Mouse (Mus musculus) liver, postnatal 0 days (tissue): ENCODE measurements at regions not wholly inside any gene's neighbourhood (a gene's known extent, or its start where the extent isn't known, plus 50 kb on each side); places are given as distances from the start of the nearest gene placed in this dataset.
A peak's percentile ranks its signal among the peaks of the same experiment; 100 is the strongest.

Source experiments
- ATAC-seq: fragments of 200-750 bp; cut with Nextera tagmentation; 2 replicates; pipeline ENCODE4 v1.8.0; 2017; ENCODE audit warnings: mild to moderate bottlenecking, moderate library complexity
- DNase-seq: peaks from one replicate; pipeline ENCODE4 v3.0.0-alpha.2; 2016
- H3K27ac ChIP-seq: fragments of 300-500 bp; sonication (generic); 2 replicates; pipeline ENCODE4 v1.5.1; 2014; ENCODE audit warnings: antibody characterized with exemption, moderate library complexity, mild to moderate bottlenecking, low read depth
- H3K27me3 ChIP-seq: fragments of 300-500 bp; sonication (generic); 2 replicates; pipeline ENCODE4 v1.6.1; 2014; ENCODE audit warnings: low read length, control low read depth, mixed read lengths; ENCODE audit not compliant: insufficient read depth
- H3K36me3 ChIP-seq: fragments of 300-500 bp; sonication (generic); replicated peaks from 2 replicates; pipeline ENCODE4 v1.6.1; 2014; ENCODE audit warnings: mild to moderate bottlenecking, control low read depth, low read length, moderate library complexity, mixed read lengths; ENCODE audit not compliant: insufficient read depth
- H3K4me1 ChIP-seq: fragments of 300-500 bp; sonication (generic); 2 replicates; pipeline ENCODE4 v1.6.1; 2014; ENCODE audit warnings: antibody characterized with exemption, mild to moderate bottlenecking, control low read depth; ENCODE audit not compliant: insufficient read depth
- H3K4me2 ChIP-seq: fragments of 300-500 bp; sonication (generic); 2 replicates; pipeline ENCODE4 v1.6.1; 2014; ENCODE audit warnings: low read depth, mild to moderate bottlenecking, low read length, moderate library complexity, mixed read lengths
- H3K4me3 ChIP-seq: fragments of 300-500 bp; sonication (generic); 2 replicates; pipeline ENCODE4 v1.5.1; 2014; ENCODE audit warnings: low read depth, low read length
- H3K9ac ChIP-seq: fragments of 300-500 bp; sonication (generic); replicated peaks from 2 replicates; pipeline ENCODE4 v1.6.1; 2014; ENCODE audit warnings: mild to moderate bottlenecking, moderate library complexity
- H3K9me3 ChIP-seq: fragments of 300-500 bp; sonication (generic); 2 replicates; pipeline ENCODE4 v1.6.1; 2016; ENCODE audit warnings: mild to moderate bottlenecking, control low read depth, low read length, mixed read lengths
- CTCF ChIP-seq: sonication (generic); IDR thresholded peaks from 2 replicates; pipeline ENCODE4 v1.5.1; 2016; ENCODE audit warnings: antibody characterized with exemption, low read depth
- EP300 ChIP-seq: IDR thresholded peaks from 2 replicates; pipeline ENCODE4 v1.6.1; 2016; ENCODE audit warnings: antibody characterized with exemption, low read depth, mild to moderate bottlenecking
- WGBS: fragments of 180-500 bp; shearing (Covaris S2); extraction: QIAGEN DNeasy Blood & Tissue Kit; methylation state at CpG from one replicate; pipeline ENCODE4 v1.1.7; 2014; ENCODE audit not compliant: insufficient replicate concordance; 5-methylcytosine and 5-hydroxymethylcytosine counted together

GRCm38 (mm10) chr2:134126988-134127387 is 427.2 kb downstream of the Hao1 start:
- Histone ChIP-seq H3K9ac (no peak overlapping the region), H3K27ac (no peak overlapping the region), H3K27me3 (no peaks in the 10 kb centered on the region), H3K4me3 (no peak overlapping the region), H3K4me2 (no peak overlapping the region), H3K36me3 (no peaks in the 10 kb centered on the region), H3K9me3 (no peaks in the 10 kb centered on the region), H3K4me1 (no peaks in the 10 kb centered on the region)
- DNase-seq (no peak), ATAC-seq (no peak)
- TF ChIP-seq CTCF (no peak), EP300 (no peak)
- 67% methylated on average over 1 of the region's 1 CpGs for WGBS

- no peak overlapping the region for H3K4me3 ChIP-seq
- DNase-seq: no peak
- no peaks in the 10 kb centered on the region for H3K36me3 ChIP-seq
- no peak overlapping the region for H3K27ac ChIP-seq
- no peaks in the 10 kb centered on the region for H3K4me1 ChIP-seq
- no peak overlapping the region for H3K4me2 ChIP-seq
- no peak overlapping the region for H3K9ac ChIP-seq
- TF ChIP-seq EP300 (no peak), CTCF (no peak)
- ATAC-seq: no peak
- H3K9me3 ChIP-seq: no peaks in the 10 kb centered on the region
- no peaks in the 10 kb centered on the region for H3K27me3 ChIP-seq
Measured at GRCm38 (mm10) chr2:134107286-134107685, 446.9 kb downstream of the Hao1 start.

- ATAC-seq (no peak), DNase-seq (no peak)
- no peak overlapping the region for H3K4me2 ChIP-seq
- H3K4me1 ChIP-seq: no peaks in the 10 kb centered on the region
- no peaks in the 10 kb centered on the region for H3K9me3 ChIP-seq
- no peaks in the 10 kb centered on the region for H3K27me3 ChIP-seq
- WGBS: 70% methylated on average over 2 of the region's 2 CpGs
- TF ChIP-seq EP300: no peak
- TF ChIP-seq CTCF: peak; percentile 43
- no peak overlapping the region for H3K4me3 ChIP-seq
- H3K27ac ChIP-seq: no peak overlapping the region
- H3K9ac ChIP-seq: no peak overlapping the region
- H3K36me3 ChIP-seq: no peaks in the 10 kb centered on the region
Measured at GRCm38 (mm10) chr2:134088374-134088773, 465.8 kb downstream of the Hao1 start.

- Histone ChIP-seq H3K4me3 (no peak overlapping the region), H3K27ac (no peak overlapping the region), H3K4me2 (no peak overlapping the region), H3K36me3 (no peaks in the 10 kb centered on the region), H3K27me3 (no peaks in the 10 kb centered on the region), H3K4me1 (no peaks in the 10 kb centered on the region), H3K9me3 (no peaks in the 10 kb centered on the region), H3K9ac (no peak overlapping the region)
- TF ChIP-seq EP300 (no peak), CTCF (no peak)
- no peak for DNase-seq
- 58% methylated on average over 1 of the region's 1 CpGs for WGBS
- ATAC-seq: peak; percentile 81
Measured at GRCm38 (mm10) chr2:134080148-134080547, 474.0 kb downstream of the Hao1 start.

- no peaks in the 10 kb centered on the region for H3K36me3 ChIP-seq
- ATAC-seq (no peak), DNase-seq (no peak)
- no peak overlapping the region for H3K27ac ChIP-seq
- no peak overlapping the region for H3K4me2 ChIP-seq
- H3K27me3 ChIP-seq: no peaks in the 10 kb centered on the region
- no peaks in the 10 kb centered on the region for H3K4me1 ChIP-seq
- H3K9ac ChIP-seq: no peak overlapping the region
- 39% methylated on average over 1 of the region's 1 CpGs for WGBS
- TF ChIP-seq CTCF (no peak), EP300 (no peak)
- H3K4me3 ChIP-seq: no peak overlapping the region
- no peaks in the 10 kb centered on the region for H3K9me3 ChIP-seq
Measured at GRCm38 (mm10) chr2:134077953-134078352, 476.2 kb downstream of the Hao1 start.

- H3K36me3 ChIP-seq: no peaks in the 10 kb centered on the region
- H3K4me1 ChIP-seq: no peaks in the 10 kb centered on the region
- no peak overlapping the region for H3K27ac ChIP-seq
- 17% methylated on average over 8 of the region's 8 CpGs for WGBS
- H3K4me3 ChIP-seq: no peak overlapping the region
- H3K9me3 ChIP-seq: no peaks in the 10 kb centered on the region
- no peak for DNase-seq
- H3K27me3 ChIP-seq: no peaks in the 10 kb centered on the region
- H3K4me2 ChIP-seq: no peak overlapping the region
- TF ChIP-seq CTCF: no peak
- TF ChIP-seq EP300: no peak
- H3K9ac ChIP-seq: no peak overlapping the region
- ATAC-seq: no peak
Measured at GRCm38 (mm10) chr2:134067910-134068335, 486.2 kb downstream of the Hao1 start.

DNA sequence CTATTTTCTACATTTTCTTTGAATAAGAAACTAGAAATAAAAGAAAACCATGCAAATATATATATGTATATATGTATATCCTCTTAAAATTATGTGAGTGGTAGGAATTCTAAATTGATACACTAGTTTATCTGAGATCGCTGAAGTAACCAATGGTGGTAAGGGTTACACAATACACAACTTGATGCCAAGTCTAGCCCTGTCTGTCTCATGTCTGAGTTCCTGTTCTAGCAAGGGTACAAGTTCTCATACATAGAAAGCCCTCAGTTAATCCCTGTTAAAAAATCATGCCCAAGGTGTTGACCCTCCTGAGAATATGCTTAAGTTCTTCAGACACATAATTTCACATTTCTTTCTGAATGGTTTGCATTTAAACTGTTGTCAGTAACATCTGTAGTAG is 486.8 kb downstream of the Hao1 start:
- Histone ChIP-seq H3K9ac (no peak overlapping the region), H3K4me1 (no peaks in the 10 kb centered on the region), H3K4me3 (no peak overlapping the region), H3K27ac (no peak overlapping the region), H3K27me3 (no peaks in the 10 kb centered on the region), H3K4me2 (no peak overlapping the region), H3K36me3 (no peaks in the 10 kb centered on the region), H3K9me3 (no peaks in the 10 kb centered on the region)
- no peak for ATAC-seq
- DNase-seq: no peak
- TF ChIP-seq EP300 (no peak), CTCF (no peak)
- WGBS: 77% methylated on average over 1 of the region's 1 CpGs
